Mouse (Mus musculus): ENCODE data around the gene Olfr156. TPM values are rescaled to one million over a fixed set of nuclear protein-coding genes. Genes with fewer than 3 reads are reported as not detected.

Gene Olfr156
- total RNA-seq, 1 experiment from 2014 or later, result not detected

Other genes starting within 250 kb of the Olfr156 start
- gene Rgp1, start 245.2 kb downstream of the Olfr156 start, total RNA-seq (2021), result 43.3 and 52.6 TPM in 2 replicates
- 11.7 and 15.0 TPM in 2 replicates for gene Gba2, start 245.0 kb downstream of the Olfr156 start, total RNA-seq (2021)
- 2.1 and 2.3 TPM in 2 replicates for gene Msmp, start 239.4 kb downstream of the Olfr156 start, total RNA-seq (2021)
- 36.4 and 43.9 TPM in 2 replicates for gene Npr2, start 192.0 kb downstream of the Olfr156 start, total RNA-seq (2021)
- 0.93 and 1.1 TPM in 2 replicates for gene Spag8, start 170.3 kb downstream of the Olfr156 start, total RNA-seq (2021)
- gene Hint2, start 167.4 kb downstream of the Olfr156 start, total RNA-seq (2021), result 91.7 and 99.5 TPM in 2 replicates
- 7.2 and 9.9 TPM in 2 replicates for gene Tmem8b, start 154.9 kb downstream of the Olfr156 start, total RNA-seq (2021)
- 0.30 TPM in 1 of 2 replicates, not detected in the other for gene Fam221b, start 154.8 kb downstream of the Olfr156 start, total RNA-seq (2021)
- not detected in 2 replicates for gene Olfr70, start 123.1 kb downstream of the Olfr156 start, total RNA-seq (2021)
- gene Olfr71, start 113.6 kb downstream of the Olfr156 start, total RNA-seq (2021), result not detected in 2 replicates
- 4.4 and 6.2 TPM in 2 replicates for gene Hrct1, start 96.7 kb downstream of the Olfr156 start, total RNA-seq (2021)
- gene Spaar, start 93.9 kb downstream of the Olfr156 start, total RNA-seq (2021), result 4.2 and 6.2 TPM in 2 replicates
- gene Olfr159, start 52.9 kb downstream of the Olfr156 start, total RNA-seq (2021), result not detected in 2 replicates
- gene Olfr157, start 16.3 kb upstream of the Olfr156 start, total RNA-seq (2021), result not detected in 2 replicates
- gene Olfr155, start 27.7 kb upstream of the Olfr156 start, total RNA-seq (2021), result not detected in 2 replicates
- 14.6 and 16.6 TPM in 2 replicates for gene Reck, start 51.6 kb upstream of the Olfr156 start, total RNA-seq (2021)
- 7.4 and 9.1 TPM in 2 replicates for gene Glipr2, start 133.5 kb upstream of the Olfr156 start, total RNA-seq (2021)
- not detected in 2 replicates for gene Ccin, start 159.6 kb upstream of the Olfr156 start, total RNA-seq (2021)
- 166 and 172 TPM in 2 replicates for gene Clta, start 180.6 kb upstream of the Olfr156 start, total RNA-seq (2021)

Data from adrenal gland, postnatal 14 days (tissue).